Mouse (Mus musculus) cortical plate, adult 2 months (tissue): ENCODE data around the gene Mrps12.

Experiments used
- CTCF ChIP-seq: fragments of 200-500 bp; IDR thresholded peaks from 2 replicates; pipeline ENCODE4 v1.5.1; 2011; ENCODE audit warnings: mild to moderate bottlenecking, control low read depth, low read length; ENCODE audit not compliant: insufficient read depth; ENCODE audit errors: extremely low read depth
- POLR2A ChIP-seq: fragments of 200-500 bp; IDR thresholded peaks from 2 replicates; pipeline ENCODE4 v1.6.1; 2011; ENCODE audit warnings: mild to moderate bottlenecking, low read length, control low read depth; ENCODE audit not compliant: insufficient read depth; ENCODE audit errors: extremely low read depth

DNA sequence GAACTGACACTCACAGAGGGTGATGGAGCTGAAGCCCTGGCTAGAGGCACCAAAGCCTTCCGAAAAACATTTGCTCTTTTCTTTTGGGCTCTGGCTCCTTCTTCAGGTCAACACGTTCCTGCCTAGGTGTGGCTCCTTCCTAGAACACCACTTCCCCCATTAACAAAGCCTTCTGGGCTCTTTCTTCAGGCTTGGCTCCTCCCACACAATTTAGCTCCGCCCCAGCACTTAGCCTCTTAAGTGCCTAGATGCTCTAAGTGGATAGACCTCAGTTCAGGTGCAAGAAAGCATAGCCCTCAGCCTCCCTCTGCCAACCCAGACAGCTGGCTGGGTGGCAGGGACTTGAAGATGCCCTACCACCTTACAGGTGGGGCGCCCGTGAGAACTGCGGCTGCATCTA lies 5.9 kb downstream of the Mrps12 start:
- TF ChIP-seq CTCF, result no peak
- no peak for TF ChIP-seq POLR2A
